Mouse (Mus musculus): ENCODE measurements around the gene Nynrin. TPM values are rescaled to one million over a fixed set of nuclear protein-coding genes. Genes with fewer than 3 reads are reported as not detected.

The Nynrin gene
- polyA plus RNA-seq, 1 experiment from 2014 or later, result 11.1 TPM

GRCm38 (mm10) chr14:55882171-55882641 lies 28.4 kb downstream of the Nynrin start:
- Histone ChIP-seq H3K27ac (ENCODE audit: low read length) (no peak overlapping the region), H3K4me1 (ENCODE audit: control insufficient read depth, insufficient read depth, low read length) (peaks cover 33% of the 10 kb centered on the region), H3K4me2 (ENCODE audit: low read depth, low read length) (no peak overlapping the region), H3K9me3 (replicated peaks; ENCODE audit: control insufficient read depth, low read length) (no peaks in the 10 kb centered on the region), H3K36me3 (ENCODE audit: control insufficient read depth, insufficient read depth) (peaks cover 6% of the 10 kb centered on the region), H3K4me3 (ENCODE audit: low read length) (no peak overlapping the region), H3K27me3 (ENCODE audit: control insufficient read depth, insufficient read depth, low read length) (no peaks in the 10 kb centered on the region), H3K9ac (ENCODE audit: low read length) (no peak overlapping the region)
- ATAC-seq (replicated peaks; ENCODE audit: extremely low read depth, insufficient read depth, low FRiP score), result no peak
- WGBS, result 54% methylated on average over 6 of the region's 6 CpGs

GRCm38 (mm10) chr14:55883149-55883661 lies 29.4 kb downstream of the Nynrin start:
- no peak overlapping the region for H3K4me3 ChIP-seq (ENCODE audit: low read length)
- 90% methylated on average over 13 of the region's 13 CpGs for WGBS

GRCm38 (mm10) chr14:55883663-55884062 lies 29.9 kb downstream of the Nynrin start:
- H3K4me3 ChIP-seq (ENCODE audit: low read length), result no peak overlapping the region
- no peak overlapping the region for H3K4me2 ChIP-seq (ENCODE audit: low read depth, low read length)
- ATAC-seq (replicated peaks; ENCODE audit: extremely low read depth, insufficient read depth, low FRiP score), result no peak
- no peaks in the 10 kb centered on the region for H3K27me3 ChIP-seq (ENCODE audit: control insufficient read depth, insufficient read depth, low read length)
- no peaks in the 10 kb centered on the region for H3K9me3 ChIP-seq (replicated peaks; ENCODE audit: control insufficient read depth, low read length)
- peaks cover 26% of the 10 kb centered on the region for H3K4me1 ChIP-seq (ENCODE audit: control insufficient read depth, insufficient read depth, low read length)
- H3K9ac ChIP-seq (ENCODE audit: low read length), result peak overlapping the region; percentile 31; the same call in 1 of the 2 replicates
- H3K36me3 ChIP-seq (ENCODE audit: control insufficient read depth, insufficient read depth), result peaks cover 20% of the 10 kb centered on the region
- WGBS, result 87% methylated on average over 12 of the region's 12 CpGs
- H3K27ac ChIP-seq (ENCODE audit: low read length), result peak overlapping the region; percentile 95

More at GRCm38 (mm10) chr14:55883149-55883661, 29.4 kb downstream of the Nynrin start:
- no peak overlapping the region for H3K27ac ChIP-seq (ENCODE audit: low read length)
- H3K9me3 ChIP-seq (replicated peaks; ENCODE audit: control insufficient read depth, low read length), result no peaks in the 10 kb centered on the region
- peaks cover 15% of the 10 kb centered on the region for H3K36me3 ChIP-seq (ENCODE audit: control insufficient read depth, insufficient read depth)
- no peak overlapping the region for H3K9ac ChIP-seq (ENCODE audit: low read length)
- no peak for ATAC-seq (replicated peaks; ENCODE audit: extremely low read depth, insufficient read depth, low FRiP score)
- H3K4me2 ChIP-seq (ENCODE audit: low read depth, low read length), result no peak overlapping the region
- peaks cover 28% of the 10 kb centered on the region for H3K4me1 ChIP-seq (ENCODE audit: control insufficient read depth, insufficient read depth, low read length)
- no peaks in the 10 kb centered on the region for H3K27me3 ChIP-seq (ENCODE audit: control insufficient read depth, insufficient read depth, low read length)

- peak; percentile 75 for ATAC-seq (replicated peaks; ENCODE audit: extremely low read depth, insufficient read depth, low FRiP score)
- peaks cover 25% of the 10 kb centered on the region for H3K4me1 ChIP-seq (ENCODE audit: control insufficient read depth, insufficient read depth, low read length)
- peak within 1 kb of the TSS; percentile 87 for H3K4me2 ChIP-seq (ENCODE audit: low read depth, low read length)
- H3K4me3 ChIP-seq (ENCODE audit: low read length), result peak within 1 kb of the TSS; percentile 77
- peak within 1 kb of the TSS; percentile 95 for H3K27ac ChIP-seq (ENCODE audit: low read length)
- H3K27me3 ChIP-seq (ENCODE audit: control insufficient read depth, insufficient read depth, low read length), result no peaks in the 10 kb centered on the region
- H3K36me3 ChIP-seq (ENCODE audit: control insufficient read depth, insufficient read depth), result peaks cover 23% of the 10 kb centered on the region
- no peaks in the 10 kb centered on the region for H3K9me3 ChIP-seq (replicated peaks; ENCODE audit: control insufficient read depth, low read length)
- WGBS, result 29% methylated on average over 4 of the region's 4 CpGs
- H3K9ac ChIP-seq (ENCODE audit: low read length), result peak within 1 kb of the TSS; percentile 87
Observed at GRCm38 (mm10) chr14:55884166-55884565, 30.4 kb downstream of the Nynrin start, which contains the start of gene Cbln3. TSS of gene Cbln3 (minus strand) at chr14:55884392.

- ATAC-seq (replicated peaks; ENCODE audit: extremely low read depth, insufficient read depth, low FRiP score), result peak; percentile 96
Observed at GRCm38 (mm10) chr14:55884713-55885113, 30.9 kb downstream of the Nynrin start, which contains the start of gene Khnyn. TSS of gene Khnyn (plus strand) at chr14:55884947.

GRCm38 (mm10) chr14:55885114-55885790 lies 31.4 kb downstream of the Nynrin start:
- Histone ChIP-seq H3K4me2 (ENCODE audit: low read depth, low read length) (peak overlapping the region; percentile 87), H3K36me3 (ENCODE audit: control insufficient read depth, insufficient read depth) (peaks cover 32% of the 10 kb centered on the region), H3K27me3 (ENCODE audit: control insufficient read depth, insufficient read depth, low read length) (no peaks in the 10 kb centered on the region), H3K4me1 (ENCODE audit: control insufficient read depth, insufficient read depth, low read length) (peaks cover 25% of the 10 kb centered on the region), H3K27ac (ENCODE audit: low read length) (peak overlapping the region; percentile 95), H3K9me3 (replicated peaks; ENCODE audit: control insufficient read depth, low read length) (no peaks in the 10 kb centered on the region), H3K4me3 (ENCODE audit: low read length) (peak overlapping the region; percentile 77), H3K9ac (ENCODE audit: low read length) (peak overlapping the region; percentile 87)
- ATAC-seq (replicated peaks; ENCODE audit: extremely low read depth, insufficient read depth, low FRiP score), result peak; percentile 56
- WGBS, result under 1% methylated on average over 26 of the region's 30 CpGs

More at GRCm38 (mm10) chr14:55884713-55885113, 30.9 kb downstream of the Nynrin start, which contains the start of gene Khnyn:
- Histone ChIP-seq H3K27ac (ENCODE audit: low read length) (peak within 1 kb of the TSS; percentile 95), H3K9me3 (replicated peaks; ENCODE audit: control insufficient read depth, low read length) (no peaks in the 10 kb centered on the region), H3K4me1 (ENCODE audit: control insufficient read depth, insufficient read depth, low read length) (peaks cover 25% of the 10 kb centered on the region), H3K4me3 (ENCODE audit: low read length) (peak within 1 kb of the TSS; percentile 77), H3K9ac (ENCODE audit: low read length) (peak within 1 kb of the TSS; percentile 87), H3K27me3 (ENCODE audit: control insufficient read depth, insufficient read depth, low read length) (no peaks in the 10 kb centered on the region), H3K4me2 (ENCODE audit: low read depth, low read length) (peak within 1 kb of the TSS; percentile 87), H3K36me3 (ENCODE audit: control insufficient read depth, insufficient read depth) (peaks cover 28% of the 10 kb centered on the region)
- WGBS, result under 1% methylated on average over 30 of the region's 30 CpGs

- Histone ChIP-seq H3K4me2 (ENCODE audit: low read depth, low read length) (peak overlapping the region; percentile 87), H3K4me3 (ENCODE audit: low read length) (peak overlapping the region; percentile 77), H3K9me3 (replicated peaks; ENCODE audit: control insufficient read depth, low read length) (no peaks in the 10 kb centered on the region), H3K27ac (ENCODE audit: low read length) (peak overlapping the region; percentile 95), H3K4me1 (ENCODE audit: control insufficient read depth, insufficient read depth, low read length) (peaks cover 25% of the 10 kb centered on the region), H3K36me3 (ENCODE audit: control insufficient read depth, insufficient read depth) (peaks cover 35% of the 10 kb centered on the region), H3K9ac (ENCODE audit: low read length) (peak overlapping the region; percentile 87), H3K27me3 (ENCODE audit: control insufficient read depth, insufficient read depth, low read length) (no peaks in the 10 kb centered on the region)
- no peak for ATAC-seq (replicated peaks; ENCODE audit: extremely low read depth, insufficient read depth, low FRiP score)
- 1% methylated on average over 16 of the region's 16 CpGs for WGBS
Observed at GRCm38 (mm10) chr14:55885791-55886271, 32.0 kb downstream of the Nynrin start.

- peaks cover 25% of the 10 kb centered on the region for H3K4me1 ChIP-seq (ENCODE audit: control insufficient read depth, insufficient read depth, low read length)
- WGBS, result 75% methylated on average over 24 of the region's 24 CpGs
- peak overlapping the region; percentile 95; the same call in 1 of the 2 replicates for H3K27ac ChIP-seq (ENCODE audit: low read length)
- H3K27me3 ChIP-seq (ENCODE audit: control insufficient read depth, insufficient read depth, low read length), result no peaks in the 10 kb centered on the region
- H3K9me3 ChIP-seq (replicated peaks; ENCODE audit: control insufficient read depth, low read length), result no peaks in the 10 kb centered on the region
- no peak overlapping the region for H3K9ac ChIP-seq (ENCODE audit: low read length)
- H3K4me2 ChIP-seq (ENCODE audit: low read depth, low read length), result peak overlapping the region; percentile 87
- ATAC-seq (replicated peaks; ENCODE audit: extremely low read depth, insufficient read depth, low FRiP score), result no peak
- peaks cover 35% of the 10 kb centered on the region for H3K36me3 ChIP-seq (ENCODE audit: control insufficient read depth, insufficient read depth)
- H3K4me3 ChIP-seq (ENCODE audit: low read length), result no peak overlapping the region
Observed at GRCm38 (mm10) chr14:55886571-55887382, 33.0 kb downstream of the Nynrin start.
